Mouse (Mus musculus) liver, embryonic 14.5 days (tissue): ENCODE results near the gene Maml2.

Source experiments
- CTCF ChIP-seq: IDR thresholded peaks from 2 replicates; pipeline ENCODE4 v1.5.1; 2016; ENCODE audit warnings: antibody characterized with exemption, low read depth, control low read depth
- EP300 ChIP-seq: IDR thresholded peaks from 2 replicates; pipeline ENCODE4 v1.6.1; 2016; ENCODE audit warnings: antibody characterized with exemption, low read depth

DNA sequence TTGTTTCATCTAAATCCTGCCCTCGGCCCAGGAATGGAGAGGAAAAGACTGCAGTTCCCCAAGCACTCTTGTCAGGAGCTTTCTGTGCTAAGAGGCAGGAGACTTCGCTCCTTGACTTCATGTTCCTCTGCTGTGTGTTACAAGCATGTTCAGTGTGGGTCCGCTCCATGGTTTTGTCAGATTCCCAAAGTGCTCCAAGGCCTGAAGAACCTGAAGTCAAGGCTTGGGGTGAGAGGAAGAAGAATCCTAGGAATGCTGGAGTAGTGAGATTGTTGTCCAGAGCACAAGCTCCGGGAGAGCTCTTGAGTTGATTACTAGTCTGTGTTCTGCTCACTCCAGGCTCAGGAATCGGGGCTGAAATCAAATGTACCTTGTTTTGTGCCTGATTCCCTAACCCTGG is 17.6 kb downstream of the Maml2 start:
- TF ChIP-seq CTCF = no peak
- no peak for TF ChIP-seq EP300
